Mouse (Mus musculus) right cerebral cortex, postnatal 25 days (tissue): ENCODE data around the gene Stt3b.
A peak's percentile ranks its signal among the peaks of the same experiment; 100 is the strongest.

ENCODE experiments used
- DNase-seq: peaks from one replicate; pipeline ENCODE4 v3.0.0; 2022

The Stt3b gene

DNA sequence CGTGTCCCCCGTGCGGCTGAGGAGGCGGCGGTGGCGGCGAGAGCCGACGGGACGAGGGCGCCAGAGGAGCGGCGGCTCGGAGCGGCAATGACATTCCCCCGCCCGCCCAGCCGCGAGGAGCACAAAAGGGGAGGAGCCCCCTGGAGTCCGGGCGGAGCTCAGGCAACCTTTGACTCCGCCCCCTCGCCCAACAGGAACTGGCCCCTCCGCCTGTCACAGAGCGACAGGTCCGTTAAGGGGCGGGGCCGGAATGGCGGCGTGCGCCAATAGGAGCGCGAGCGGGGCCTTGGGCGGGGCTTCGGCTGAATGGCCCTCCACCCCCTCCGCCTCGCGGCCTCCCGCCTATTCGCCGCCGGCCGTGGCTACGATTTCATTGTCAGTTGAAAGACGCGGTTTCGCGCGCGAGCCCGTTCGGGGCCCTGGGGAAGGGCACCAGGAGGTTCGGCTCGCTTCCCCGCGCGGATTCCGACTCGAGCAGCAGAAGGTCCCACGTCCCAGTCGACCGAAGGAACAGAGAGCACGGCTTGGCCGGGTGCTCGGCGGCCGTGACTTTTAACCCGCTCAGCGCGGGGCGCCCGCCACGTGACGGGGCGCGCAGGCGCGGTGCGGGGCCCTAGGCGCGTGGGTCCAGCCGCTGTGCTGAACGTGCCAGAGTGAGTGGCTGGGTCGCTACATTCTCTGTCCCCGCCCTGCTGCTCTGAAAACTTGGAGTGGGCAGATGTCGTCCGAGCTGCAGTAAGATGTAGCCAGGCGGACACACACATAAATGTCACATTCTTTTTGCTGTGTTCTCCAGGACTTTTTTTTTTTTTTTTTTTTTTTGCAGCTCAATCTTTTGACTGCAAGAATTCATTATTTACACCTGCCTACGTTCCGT lies at the start of gene Stt3b:
Gene Stt3b (minus strand): TSS at position 76 of the 877 bp plus-strand sequence.
- DNase-seq = peak; percentile 100

- no peak for DNase-seq
Observed at GRCm38 (mm10) chr9:115358421-115358820, 48.2 kb upstream of the Stt3b start.

DNA sequence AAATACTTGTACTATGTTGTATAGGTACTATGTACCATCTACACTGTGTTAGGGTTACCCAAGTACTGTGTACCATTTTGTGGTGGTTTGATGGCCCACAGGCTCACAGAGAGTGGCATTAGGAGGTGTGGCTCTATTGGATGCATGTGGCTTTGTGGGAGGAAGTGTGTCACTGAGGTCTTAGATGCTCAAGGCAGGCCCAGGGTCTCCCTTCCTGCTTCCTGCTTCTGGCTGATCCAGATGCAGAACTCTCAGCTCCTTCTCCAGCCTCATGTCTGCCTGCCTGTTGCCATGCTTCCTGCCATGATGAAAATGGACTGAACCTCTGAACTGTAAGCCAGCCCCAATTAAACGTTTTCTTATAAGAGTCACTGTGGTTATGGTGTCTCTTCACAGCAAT lies 47.8 kb upstream of the Stt3b start:
- no peak for DNase-seq

GRCm38 (mm10) chr9:115356731-115357458 lies 46.7 kb upstream of the Stt3b start:
- no peak for DNase-seq

DNA sequence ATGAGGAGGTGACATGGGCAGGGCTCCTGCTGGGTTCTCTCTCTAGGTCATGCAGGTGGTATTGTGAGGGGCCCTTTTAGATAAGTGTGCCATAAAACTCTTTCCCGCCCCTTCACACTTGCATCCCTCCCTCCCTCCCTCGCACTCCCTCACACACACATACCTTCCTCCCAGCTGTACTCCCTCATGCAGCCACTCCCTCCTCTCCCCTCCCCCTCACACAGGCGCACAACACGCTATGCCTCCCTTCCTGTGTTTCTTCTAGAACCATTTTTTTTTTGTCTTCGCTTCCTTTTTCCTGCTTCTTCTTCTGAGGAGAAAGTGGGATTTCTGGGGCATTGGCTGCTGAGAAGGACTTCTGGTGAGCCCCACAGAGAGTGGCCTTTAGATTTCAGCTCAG lies 45.8 kb upstream of the Stt3b start:
- no peak for DNase-seq

GRCm38 (mm10) chr9:115349741-115350512 lies 39.7 kb upstream of the Stt3b start:
- DNase-seq = no peak

DNA sequence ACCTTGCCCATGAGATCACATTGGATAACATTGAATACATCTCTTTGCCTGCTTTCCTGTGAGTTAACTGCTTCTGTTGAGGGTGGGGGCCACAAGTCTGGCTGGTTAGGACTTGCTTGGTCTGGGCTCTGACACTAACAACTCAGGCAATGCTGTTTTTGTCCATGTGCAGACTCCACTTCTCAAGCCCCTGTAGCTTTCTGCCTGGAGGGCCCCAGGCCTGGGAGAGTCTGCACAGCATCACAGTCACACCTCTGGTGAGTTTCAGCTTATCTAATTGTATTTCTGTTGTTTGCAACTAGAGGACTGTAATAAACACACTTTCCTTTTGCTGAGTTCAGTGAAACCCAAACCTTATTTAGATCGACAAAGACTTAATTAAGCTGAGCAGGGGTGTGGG lies 38.9 kb upstream of the Stt3b start:
- no peak for DNase-seq

DNA sequence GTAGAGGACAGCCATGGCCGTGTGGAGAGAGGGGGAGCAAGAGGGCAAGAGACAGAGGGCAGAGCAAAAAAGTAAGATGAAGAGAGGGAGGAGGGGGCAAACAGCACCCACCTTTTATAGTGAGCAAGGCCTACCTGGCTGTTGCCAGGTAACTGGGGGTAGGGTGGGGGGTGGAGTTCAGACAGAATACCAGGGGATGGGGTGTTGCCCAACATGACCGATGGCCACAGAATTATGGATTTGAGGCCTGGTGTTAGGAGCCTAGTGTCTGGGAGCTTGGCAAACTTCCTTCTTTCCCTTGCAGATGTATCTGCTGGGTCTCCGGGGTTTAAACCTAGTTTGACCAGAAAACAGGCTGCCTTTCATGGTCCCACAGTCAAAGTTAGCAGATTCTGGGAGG lies 34.7 kb upstream of the Stt3b start:
- DNase-seq = no peak

DNA sequence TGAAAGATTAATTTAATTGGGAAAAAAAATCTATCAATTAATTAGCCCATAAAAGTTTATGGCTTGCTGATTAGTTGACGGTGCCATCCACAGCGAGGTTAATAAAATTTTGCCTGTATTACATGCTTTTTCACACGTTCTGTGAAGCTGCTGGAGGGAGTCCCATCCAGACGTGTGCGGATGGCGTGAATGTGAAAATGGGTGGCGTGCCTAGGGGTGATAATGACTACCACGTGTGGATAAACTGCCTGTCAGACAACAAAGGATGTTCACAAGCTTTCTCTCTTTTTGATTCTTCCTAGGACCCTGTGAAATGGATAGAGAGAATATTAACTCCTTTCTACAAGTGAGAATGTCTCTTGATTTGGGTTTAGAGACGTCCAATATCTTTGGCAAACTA lies 31.4 kb upstream of the Stt3b start:
- no peak for DNase-seq

GRCm38 (mm10) chr9:115340212-115340815 lies 30.1 kb upstream of the Stt3b start:
- DNase-seq = no peak

- peak; percentile 47 for DNase-seq
Observed at GRCm38 (mm10) chr9:115338816-115339215, 28.6 kb upstream of the Stt3b start.

- DNase-seq = no peak
Observed at GRCm38 (mm10) chr9:115333016-115333415, 22.8 kb upstream of the Stt3b start.

DNA sequence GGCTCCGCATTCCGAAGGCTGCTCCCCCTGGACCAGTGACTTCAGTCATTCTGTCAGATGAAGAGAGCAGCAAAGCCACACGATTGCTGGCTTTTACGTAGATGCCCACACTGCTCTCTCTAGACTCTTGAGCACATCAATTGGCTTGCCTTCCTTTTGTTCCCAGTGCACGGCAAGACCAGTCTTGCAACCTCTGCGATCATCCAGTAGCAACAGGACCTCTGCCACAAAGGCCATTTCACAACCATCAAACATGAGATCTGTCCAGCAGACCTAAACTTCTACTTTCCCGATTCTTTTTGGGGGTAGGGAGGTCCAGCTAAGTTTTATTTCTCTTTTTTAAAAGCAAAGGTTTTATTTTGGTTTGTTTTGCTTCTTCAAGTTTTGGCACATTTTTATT lies 22.1 kb upstream of the Stt3b start:
- DNase-seq = no peak

DNA sequence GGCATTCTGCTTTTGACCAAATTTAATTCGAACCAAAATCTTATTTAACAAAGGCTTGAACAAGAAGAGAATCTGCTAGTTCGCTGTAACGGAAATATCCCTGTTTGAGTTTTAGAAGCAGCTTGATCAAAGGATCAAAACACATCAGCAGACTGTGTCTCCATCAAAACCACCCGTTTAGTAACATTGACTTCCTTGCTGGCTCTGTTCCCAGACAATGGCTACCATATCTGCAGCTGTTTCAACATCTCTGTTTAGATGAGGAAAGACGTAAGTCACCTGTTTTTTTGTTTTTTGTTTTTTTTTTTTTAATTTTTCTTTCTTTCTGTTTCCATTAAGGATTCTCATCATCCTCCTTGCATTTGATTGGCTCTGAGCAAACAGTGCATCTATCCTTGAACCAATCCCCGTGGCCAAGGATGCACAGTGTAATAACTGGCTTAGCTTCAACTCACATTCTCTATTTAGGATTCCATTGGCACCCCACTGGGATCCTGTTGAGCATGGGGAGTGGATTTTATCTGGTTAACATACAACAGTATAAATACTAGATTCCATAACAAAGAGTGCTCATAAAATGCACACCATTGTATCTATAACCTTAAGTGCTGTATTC lies 20.7 kb upstream of the Stt3b start:
- no peak for DNase-seq

DNA sequence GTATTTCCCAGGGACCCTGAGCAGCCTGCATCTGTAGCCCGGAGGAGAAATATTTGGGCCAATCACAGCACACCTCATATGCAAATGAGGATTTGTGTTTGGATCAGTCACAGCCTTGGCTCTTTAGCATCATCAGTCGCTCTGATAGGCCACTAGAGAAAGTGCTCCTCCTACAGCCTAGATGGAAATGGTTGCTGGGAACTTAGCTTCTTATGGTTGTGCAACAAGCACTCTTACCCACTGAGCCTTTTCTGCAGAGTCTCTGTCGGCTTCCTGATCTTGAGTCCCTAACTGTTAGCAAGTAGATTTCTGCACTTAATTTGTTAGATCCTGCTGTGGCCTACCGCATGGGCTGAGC lies 16.3 kb upstream of the Stt3b start:
- no peak for DNase-seq

DNA sequence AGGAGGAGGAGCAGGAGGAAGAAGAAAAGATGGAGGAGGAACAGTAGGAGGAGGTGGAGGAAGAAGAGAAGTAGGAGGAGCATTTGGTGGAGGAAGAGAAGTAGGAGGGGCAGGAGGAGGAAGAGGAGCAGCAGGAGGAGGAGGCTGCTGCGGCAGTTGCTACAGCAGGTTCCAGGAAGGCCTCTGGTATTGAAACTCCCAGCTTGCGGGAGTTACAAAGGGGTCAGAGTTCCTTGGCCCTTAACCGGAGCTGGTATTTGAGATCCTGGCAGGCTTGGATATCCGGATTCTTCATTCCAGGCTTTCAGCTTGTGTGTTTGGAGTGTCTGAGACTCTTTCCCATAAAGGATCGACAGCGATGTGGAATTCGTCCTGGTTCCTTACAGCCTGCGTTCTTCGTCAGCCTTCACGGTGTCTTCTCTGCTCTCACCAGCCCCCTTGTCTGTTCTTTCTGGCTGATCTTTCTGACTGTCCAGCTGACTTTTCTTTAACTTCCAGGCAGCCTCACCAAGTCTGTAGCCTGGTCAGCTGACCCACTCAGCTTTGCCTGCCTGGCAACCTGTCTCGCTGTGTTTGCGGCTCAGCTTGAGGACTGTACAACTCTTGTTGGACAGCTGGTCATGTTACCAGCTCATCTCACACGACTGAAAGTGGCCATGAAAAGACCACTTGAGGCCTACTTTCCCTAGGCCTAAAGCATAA lies 15.8 kb upstream of the Stt3b start:
- no peak for DNase-seq

DNA sequence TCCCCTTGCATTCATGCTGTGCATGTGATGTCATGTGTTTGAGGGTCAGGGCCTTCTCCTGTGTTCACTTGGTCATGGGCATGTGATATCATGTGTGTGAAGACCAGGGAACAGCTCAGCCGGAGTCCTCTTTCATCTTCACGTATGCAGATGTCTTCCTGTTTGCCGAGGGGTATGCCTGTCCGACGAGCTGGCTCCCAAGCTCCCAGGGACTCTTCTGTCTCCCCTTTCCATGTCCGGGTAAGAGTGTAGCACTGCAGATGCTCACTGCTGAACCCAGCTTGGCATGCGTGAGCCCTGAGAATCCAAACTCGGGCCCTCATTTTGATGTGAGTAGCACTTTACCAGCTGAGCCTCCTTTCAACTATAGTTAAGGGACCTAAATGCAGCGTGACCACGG lies 13.4 kb upstream of the Stt3b start:
- no peak for DNase-seq

GRCm38 (mm10) chr9:115322385-115322784 lies 12.2 kb upstream of the Stt3b start:
- no peak for DNase-seq

GRCm38 (mm10) chr9:115321052-115321451 lies 10.8 kb upstream of the Stt3b start:
- no peak for DNase-seq

GRCm38 (mm10) chr9:115320156-115320555 lies 9.9 kb upstream of the Stt3b start:
- DNase-seq = no peak

DNA sequence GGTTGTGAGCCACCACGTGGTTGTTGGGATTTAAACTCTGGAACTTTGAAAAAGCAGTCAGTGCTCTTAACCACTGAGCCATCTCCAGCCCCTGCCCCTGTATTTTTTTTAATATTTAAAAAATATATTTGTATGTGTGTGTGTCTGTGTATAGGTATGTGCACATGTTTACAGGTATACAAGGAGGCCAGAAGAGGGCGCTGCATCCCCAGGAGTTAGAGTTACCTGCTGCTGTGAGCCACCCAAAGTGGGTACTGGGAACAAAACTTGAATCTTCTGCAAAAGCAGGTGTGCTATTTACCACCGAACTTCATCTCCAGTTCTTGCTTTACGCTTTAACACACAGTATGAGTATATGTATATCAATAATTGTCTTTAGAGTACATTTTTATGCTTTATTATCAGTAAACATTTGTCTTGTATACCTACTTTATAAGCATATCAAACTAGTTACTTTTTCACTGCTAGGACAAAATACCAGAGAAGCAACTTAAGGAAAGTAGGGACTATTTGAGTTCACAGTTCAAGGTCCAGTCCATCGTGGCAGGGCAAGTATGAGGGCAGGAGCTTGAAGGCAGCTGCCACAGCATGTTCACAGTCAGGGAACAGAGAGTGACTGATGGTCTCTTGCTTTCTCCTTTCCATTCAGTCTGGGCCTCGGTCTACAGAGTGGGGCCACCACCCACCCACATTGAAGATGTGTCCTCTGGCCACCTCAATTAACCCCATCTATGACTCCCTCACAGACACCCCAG lies 8.6 kb upstream of the Stt3b start:
- no peak for DNase-seq
